Mouse (Mus musculus): ENCODE measurements around the gene Cidec. TPM values are rescaled to one million over a fixed set of nuclear protein-coding genes. Genes with fewer than 3 reads are reported as not detected.

The Cidec gene
- polyA plus RNA-seq, 1 experiment from 2014 or later, result 31.2 TPM

GRCm38 (mm10) chr6:113419199-113419587 is 16.4 kb downstream of the Cidec start, which contains the start of gene Rpusd3:
Gene Rpusd3, minus strand, starts transcription at chr6:113419340.
- Histone ChIP-seq H3K9ac (ENCODE audit: low read length) (peak within 1 kb of the TSS; percentile 66), H3K27ac (replicated peaks) (peak within 1 kb of the TSS; percentile 8; the same call in 1 of the 2 replicates), H3K36me3 (ENCODE audit: control insufficient read depth, insufficient read depth, low read length) (no peaks in the 10 kb centered on the region), H3K4me2 (replicated peaks; ENCODE audit: low read depth) (peak within 1 kb of the TSS; percentile 74), H3K4me1 (replicated peaks; ENCODE audit: control insufficient read depth, insufficient read depth) (peaks cover 3% of the 10 kb centered on the region; the same call in 1 of the 2 replicates), H3K9me3 (ENCODE audit: control insufficient read depth, low read length) (no peaks in the 10 kb centered on the region), H3K4me3 (ENCODE audit: low read depth, low read length) (peak within 1 kb of the TSS; percentile 57), H3K27me3 (ENCODE audit: control insufficient read depth, insufficient read depth, low read length) (no peaks in the 10 kb centered on the region)
- under 1% methylated on average over 25 of the region's 25 CpGs for WGBS
- TF ChIP-seq CTCF (IDR thresholded peaks at IDR 0.05; ENCODE audit: low read depth), result no peak
- ATAC-seq (ENCODE audit: low FRiP score, low TSS enrichment), result peak; percentile 97
- peak; percentile 96 for DNase-seq (ENCODE audit: low spot score)

- H3K4me1 ChIP-seq (replicated peaks; ENCODE audit: control insufficient read depth, insufficient read depth), result peaks cover 3% of the 10 kb centered on the region; the same call in 1 of the 2 replicates
- H3K4me2 ChIP-seq (replicated peaks; ENCODE audit: low read depth), result peak overlapping the region; percentile 74
- peak overlapping the region; percentile 8; the same call in 1 of the 2 replicates for H3K27ac ChIP-seq (replicated peaks)
- peak; percentile 60 for ATAC-seq (ENCODE audit: low FRiP score, low TSS enrichment)
- no peaks in the 10 kb centered on the region for H3K9me3 ChIP-seq (ENCODE audit: control insufficient read depth, low read length)
- 10% methylated on average over 16 of the region's 16 CpGs for WGBS
- H3K4me3 ChIP-seq (ENCODE audit: low read depth, low read length), result peak overlapping the region; percentile 57
- H3K36me3 ChIP-seq (ENCODE audit: control insufficient read depth, insufficient read depth, low read length), result no peaks in the 10 kb centered on the region
- H3K27me3 ChIP-seq (ENCODE audit: control insufficient read depth, insufficient read depth, low read length), result no peaks in the 10 kb centered on the region
- DNase-seq (ENCODE audit: low spot score), result no peak
- TF ChIP-seq EP300 (optimal IDR thresholded peaks at IDR 0.05), result no peak
- no peak for TF ChIP-seq CTCF (IDR thresholded peaks at IDR 0.05; ENCODE audit: low read depth)
- peak overlapping the region; percentile 66 for H3K9ac ChIP-seq (ENCODE audit: low read length)
These were observed 16.9 kb downstream of the Cidec start for GRCm38 (mm10) chr6:113418441-113419198.

DNA sequence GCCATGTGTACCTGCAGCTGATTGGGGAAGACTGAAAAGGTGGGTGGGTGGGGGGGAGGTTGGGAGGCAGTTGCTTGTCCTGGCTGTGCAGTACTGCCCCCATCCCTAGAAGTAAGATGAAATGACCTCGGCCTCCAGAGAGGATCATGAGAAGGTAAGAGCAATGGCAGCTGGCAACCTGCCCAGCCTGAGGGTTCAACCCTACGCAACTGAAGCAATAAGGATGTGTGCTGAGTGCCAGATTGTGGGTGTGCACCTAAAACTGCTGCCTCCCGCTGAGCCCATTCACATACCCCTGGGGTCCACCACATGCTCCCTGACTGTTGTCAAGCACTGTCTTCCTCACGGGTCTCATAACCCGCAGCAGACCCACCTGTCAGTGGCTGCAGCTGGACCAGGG is 19.1 kb downstream of the Cidec start:
- H3K36me3 ChIP-seq (ENCODE audit: control insufficient read depth, insufficient read depth, low read length), result no peaks in the 10 kb centered on the region
- no peak overlapping the region for H3K4me2 ChIP-seq (replicated peaks; ENCODE audit: low read depth)
- H3K27ac ChIP-seq (replicated peaks), result no peak overlapping the region
- no peaks in the 10 kb centered on the region for H3K27me3 ChIP-seq (ENCODE audit: control insufficient read depth, insufficient read depth, low read length)
- H3K9me3 ChIP-seq (ENCODE audit: control insufficient read depth, low read length), result no peaks in the 10 kb centered on the region
- WGBS, result 72% methylated on average over 5 of the region's 5 CpGs
- no peak for ATAC-seq (ENCODE audit: low FRiP score, low TSS enrichment)
- TF ChIP-seq CTCF (IDR thresholded peaks at IDR 0.05; ENCODE audit: low read depth) (no peak), EP300 (optimal IDR thresholded peaks at IDR 0.05) (no peak)
- H3K4me1 ChIP-seq (replicated peaks; ENCODE audit: control insufficient read depth, insufficient read depth), result peaks cover 3% of the 10 kb centered on the region; the same call in 1 of the 2 replicates
- H3K4me3 ChIP-seq (ENCODE audit: low read depth, low read length), result no peak overlapping the region
- H3K9ac ChIP-seq (ENCODE audit: low read length), result no peak overlapping the region
- DNase-seq (ENCODE audit: low spot score), result no peak

DNA sequence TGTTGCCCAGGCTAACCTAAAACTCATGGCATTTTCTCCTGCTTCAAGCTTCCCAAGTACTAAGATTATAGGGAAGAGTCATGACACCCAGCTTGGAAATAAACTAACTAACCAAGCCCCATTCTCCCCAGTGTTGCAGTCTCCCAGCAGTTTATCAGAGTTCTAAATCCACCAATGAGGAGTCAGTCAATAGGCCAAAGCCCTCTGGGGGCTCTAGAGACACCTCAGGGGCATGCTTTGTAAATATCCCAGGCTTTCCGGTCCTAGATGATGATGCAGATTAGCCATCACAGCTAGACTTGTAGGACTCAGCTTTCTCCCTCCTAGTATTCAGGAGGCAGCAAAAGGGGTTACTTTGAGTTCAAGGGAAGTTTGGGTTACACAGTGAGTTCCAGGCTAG is 25.6 kb downstream of the Cidec start:
- no peak for TF ChIP-seq EP300 (optimal IDR thresholded peaks at IDR 0.05)
- TF ChIP-seq CTCF (IDR thresholded peaks at IDR 0.05; ENCODE audit: low read depth), result no peak
- Histone ChIP-seq H3K4me3 (ENCODE audit: low read depth, low read length) (no peak overlapping the region), H3K4me2 (replicated peaks; ENCODE audit: low read depth) (no peak overlapping the region), H3K36me3 (ENCODE audit: control insufficient read depth, insufficient read depth, low read length) (peaks cover 3% of the 10 kb centered on the region; the same call in 1 of the 2 replicates), H3K27me3 (ENCODE audit: control insufficient read depth, insufficient read depth, low read length) (no peaks in the 10 kb centered on the region), H3K9me3 (ENCODE audit: control insufficient read depth, low read length) (no peaks in the 10 kb centered on the region), H3K4me1 (replicated peaks; ENCODE audit: control insufficient read depth, insufficient read depth) (no peaks in the 10 kb centered on the region), H3K27ac (replicated peaks) (no peak overlapping the region), H3K9ac (ENCODE audit: low read length) (no peak overlapping the region)
- 54% methylated on average over 1 of the region's 1 CpGs for WGBS
- DNase-seq (ENCODE audit: low spot score) (no peak), ATAC-seq (ENCODE audit: low FRiP score, low TSS enrichment) (no peak)

- no peak overlapping the region for H3K4me2 ChIP-seq (replicated peaks; ENCODE audit: low read depth)
- no peaks in the 10 kb centered on the region for H3K4me1 ChIP-seq (replicated peaks; ENCODE audit: control insufficient read depth, insufficient read depth)
- H3K9ac ChIP-seq (ENCODE audit: low read length), result no peak overlapping the region
- WGBS, result 75% methylated on average over 9 of the region's 9 CpGs
- no peak overlapping the region for H3K4me3 ChIP-seq (ENCODE audit: low read depth, low read length)
- DNase-seq (ENCODE audit: low spot score) (no peak), ATAC-seq (ENCODE audit: low FRiP score, low TSS enrichment) (no peak)
- TF ChIP-seq CTCF (IDR thresholded peaks at IDR 0.05; ENCODE audit: low read depth), result peak; percentile 48
- TF ChIP-seq EP300 (optimal IDR thresholded peaks at IDR 0.05), result no peak
- peaks cover 3% of the 10 kb centered on the region; the same call in 1 of the 2 replicates for H3K36me3 ChIP-seq (ENCODE audit: control insufficient read depth, insufficient read depth, low read length)
- H3K9me3 ChIP-seq (ENCODE audit: control insufficient read depth, low read length), result no peaks in the 10 kb centered on the region
- no peak overlapping the region for H3K27ac ChIP-seq (replicated peaks)
- H3K27me3 ChIP-seq (ENCODE audit: control insufficient read depth, insufficient read depth, low read length), result no peaks in the 10 kb centered on the region
These were observed 28.9 kb downstream of the Cidec start for GRCm38 (mm10) chr6:113406683-113407082.

DNA sequence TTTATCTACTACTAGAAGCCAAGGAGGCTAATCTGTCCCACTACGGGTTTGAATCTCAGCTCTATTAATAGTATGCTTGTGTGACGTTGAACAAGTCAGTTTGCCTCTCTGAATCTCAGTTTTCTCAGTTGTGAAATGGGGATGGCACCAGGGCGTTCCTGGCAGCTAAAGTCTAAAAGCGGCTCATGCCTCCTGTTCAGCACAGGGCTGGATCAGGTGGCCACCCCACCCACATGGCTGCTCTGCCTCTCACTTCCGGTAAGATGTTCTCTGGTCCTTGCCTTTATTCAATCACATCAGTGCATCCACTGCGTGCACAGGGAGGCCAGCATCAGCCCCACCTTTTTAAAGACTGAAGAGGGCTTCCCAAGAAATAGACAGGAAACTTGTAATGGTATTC is 30.1 kb downstream of the Cidec start:
- ATAC-seq (ENCODE audit: low FRiP score, low TSS enrichment), result no peak
- Histone ChIP-seq H3K4me2 (replicated peaks; ENCODE audit: low read depth) (no peak overlapping the region), H3K4me1 (replicated peaks; ENCODE audit: control insufficient read depth, insufficient read depth) (no peaks in the 10 kb centered on the region), H3K9ac (ENCODE audit: low read length) (no peak overlapping the region), H3K4me3 (ENCODE audit: low read depth, low read length) (no peak overlapping the region), H3K36me3 (ENCODE audit: control insufficient read depth, insufficient read depth, low read length) (peaks cover 3% of the 10 kb centered on the region; the same call in 1 of the 2 replicates), H3K27ac (replicated peaks) (no peak overlapping the region), H3K9me3 (ENCODE audit: control insufficient read depth, low read length) (no peaks in the 10 kb centered on the region), H3K27me3 (ENCODE audit: control insufficient read depth, insufficient read depth, low read length) (no peaks in the 10 kb centered on the region)
- no peak for TF ChIP-seq CTCF (IDR thresholded peaks at IDR 0.05; ENCODE audit: low read depth)
- no peak for TF ChIP-seq EP300 (optimal IDR thresholded peaks at IDR 0.05)
- DNase-seq (ENCODE audit: low spot score), result no peak
- WGBS, result 88% methylated on average over 6 of the region's 6 CpGs
